Mouse (Mus musculus): Measurements from ENCODE around the gene Amz2. TPM values are rescaled to one million over a fixed set of nuclear protein-coding genes. Genes with fewer than 3 reads are reported as not detected.

The Amz2 gene
- polyA plus RNA-seq, 1 experiment, result 40.9 TPM

DNA sequence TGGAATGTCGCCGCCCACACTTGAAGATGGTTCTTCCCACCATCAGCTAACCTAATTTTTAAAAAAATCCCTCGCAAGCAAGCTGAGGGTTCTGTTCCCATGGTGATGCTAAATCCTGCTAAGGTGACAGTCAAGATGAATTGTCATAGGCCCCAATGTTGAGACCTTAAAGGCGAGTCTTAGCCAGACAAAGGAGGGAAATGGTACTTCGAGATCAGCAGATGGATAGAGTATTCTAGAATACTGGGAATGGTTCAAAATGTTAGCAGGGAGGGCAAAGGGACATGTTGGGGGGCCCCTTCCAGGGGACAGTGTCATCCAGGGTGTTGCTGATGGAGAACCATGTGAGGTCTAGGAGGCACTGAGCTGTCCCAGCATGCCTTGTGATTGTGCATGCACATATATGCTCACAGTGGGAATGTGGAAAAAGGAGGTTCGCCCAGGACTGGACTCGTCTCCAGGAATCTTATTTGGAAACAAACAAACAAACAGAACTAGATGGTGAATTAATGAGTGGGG, 70.8 kb downstream of the Amz2 start:
- peaks cover 5% of the 10 kb centered on the region for H3K4me1 ChIP-seq (ENCODE audit: control insufficient read depth, insufficient read depth, low read length)
- 76% methylated on average over 7 of the region's 7 CpGs for WGBS
- no peak for TF ChIP-seq CTCF (IDR thresholded peaks at IDR 0.05; ENCODE audit: insufficient read depth, low read length)
- TF ChIP-seq POLR2A (IDR thresholded peaks at IDR 0.05; ENCODE audit: borderline replicate concordance, extremely low read depth, low read depth, low read length), result no peak
- no peak for DNase-seq
- no peak overlapping the region for H3K4me3 ChIP-seq (replicated peaks; ENCODE audit: extremely low read depth, low read depth, low read length)

DNA sequence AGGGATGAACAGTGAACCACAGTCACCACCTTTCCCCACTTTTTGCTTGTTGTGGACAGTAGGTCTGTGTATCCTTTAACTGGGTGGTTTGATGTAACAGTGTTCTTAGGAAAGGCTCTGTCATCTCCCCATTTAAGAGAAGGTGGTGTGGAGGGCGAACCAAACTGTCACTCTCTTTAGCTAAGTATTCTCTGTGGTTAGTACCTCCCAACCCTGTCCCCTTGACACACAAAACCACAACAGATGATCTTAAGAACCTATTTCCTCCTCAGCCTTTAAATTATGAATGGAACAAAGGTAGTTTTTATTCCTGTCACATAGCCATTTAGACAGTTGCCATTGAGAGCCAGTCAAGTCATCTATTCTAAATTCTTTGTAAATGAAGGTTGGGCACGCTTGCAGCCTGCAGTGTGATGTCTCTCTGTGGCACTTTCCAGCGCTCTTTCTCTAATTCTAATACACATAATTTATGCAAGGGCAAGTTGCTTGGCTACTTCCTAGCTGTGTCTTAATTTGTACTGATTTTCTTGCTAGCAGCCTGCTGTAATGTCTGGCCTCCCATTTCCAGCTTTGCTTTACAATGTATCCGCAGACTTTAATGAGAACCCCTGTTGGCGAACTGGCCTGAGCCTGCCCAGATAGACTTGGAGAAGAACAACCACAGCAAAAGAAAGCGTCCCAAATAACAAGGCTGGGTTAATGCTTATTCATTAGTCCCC, 71.4 kb downstream of the Amz2 start:
- WGBS, result 85% methylated on average over 6 of the region's 6 CpGs
- TF ChIP-seq POLR2A (IDR thresholded peaks at IDR 0.05; ENCODE audit: borderline replicate concordance, extremely low read depth, low read depth, low read length), result no peak
- TF ChIP-seq CTCF (IDR thresholded peaks at IDR 0.05; ENCODE audit: insufficient read depth, low read length), result no peak
- Histone ChIP-seq H3K4me1 (ENCODE audit: control insufficient read depth, insufficient read depth, low read length) (peaks cover 5% of the 10 kb centered on the region), H3K4me3 (replicated peaks; ENCODE audit: extremely low read depth, low read depth, low read length) (no peak overlapping the region)
- no peak for DNase-seq

- 46% methylated on average over 9 of the region's 9 CpGs for WGBS
- no peak for DNase-seq
- TF ChIP-seq CTCF (IDR thresholded peaks at IDR 0.05; ENCODE audit: insufficient read depth, low read length) (no peak), POLR2A (IDR thresholded peaks at IDR 0.05; ENCODE audit: borderline replicate concordance, extremely low read depth, low read depth, low read length) (no peak)
Observed at GRCm38 (mm10) chr11:109497990-109498389, 72.2 kb downstream of the Amz2 start.

DNA sequence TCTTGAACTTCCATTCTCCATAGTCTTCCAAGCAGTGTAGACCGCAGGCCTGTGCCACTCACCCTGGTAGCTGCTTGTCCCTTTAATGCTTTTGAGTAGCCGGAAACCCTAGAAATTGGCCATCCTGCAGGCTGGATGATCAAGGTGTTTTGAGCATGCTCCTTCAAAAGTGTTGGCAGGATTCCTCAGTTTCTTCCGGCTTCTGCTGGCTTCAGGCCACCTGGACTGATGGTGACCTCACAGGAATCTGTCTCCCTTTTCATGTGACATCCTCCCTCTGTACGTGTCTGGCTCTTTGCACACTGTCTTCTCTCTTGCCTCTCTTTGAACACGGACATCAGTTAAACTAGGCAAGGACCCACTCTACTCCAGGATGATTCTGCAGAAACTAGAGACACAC, 74.5 kb downstream of the Amz2 start:
- 58% methylated on average over 5 of the region's 5 CpGs for WGBS
- no peak for DNase-seq
- TF ChIP-seq CTCF (IDR thresholded peaks at IDR 0.05; ENCODE audit: insufficient read depth, low read length), result no peak
- TF ChIP-seq POLR2A (IDR thresholded peaks at IDR 0.05; ENCODE audit: borderline replicate concordance, extremely low read depth, low read depth, low read length), result no peak
- H3K4me1 ChIP-seq (ENCODE audit: control insufficient read depth, insufficient read depth, low read length), result peaks cover 5% of the 10 kb centered on the region
- H3K4me3 ChIP-seq (replicated peaks; ENCODE audit: extremely low read depth, low read depth, low read length), result no peak overlapping the region

More at GRCm38 (mm10) chr11:109497990-109498389, 72.2 kb downstream of the Amz2 start:
- Histone ChIP-seq H3K4me1 (ENCODE audit: control insufficient read depth, insufficient read depth, low read length) (peaks cover 5% of the 10 kb centered on the region), H3K4me3 (replicated peaks; ENCODE audit: extremely low read depth, low read depth, low read length) (no peak overlapping the region)

Other genes with a start within 250 kb of the Amz2 start
- gene Rgs9, start 127.8 kb upstream of the Amz2 start, polyA plus RNA-seq (2012; rRNA removed), result 10.7 and 11.5 TPM in 2 replicates
- gene Gna13, start 63.1 kb upstream of the Amz2 start, polyA plus RNA-seq (2012; rRNA removed), result 39.3 and 42.6 TPM in 2 replicates
- not detected in 2 replicates for gene 9930022D16Rik, start 12.0 kb upstream of the Amz2 start, polyA plus RNA-seq (2012; rRNA removed)
- gene Arsg, start 47.4 kb downstream of the Amz2 start, polyA plus RNA-seq (2012; rRNA removed), result 3.8 and 4.4 TPM in 2 replicates
- gene Slc16a6, start 47.7 kb downstream of the Amz2 start, polyA plus RNA-seq (2012; rRNA removed), result 0.89 and 1.6 TPM in 2 replicates
- 16.3 and 20.3 TPM in 2 replicates for gene Wipi1, start 186.0 kb downstream of the Amz2 start, polyA plus RNA-seq (2012; rRNA removed)
- gene Prkar1a, start 223.5 kb downstream of the Amz2 start, polyA plus RNA-seq (2012; rRNA removed), result 110 and 128 TPM in 2 replicates

Data from lung, adult 2 months (tissue).